Mouse (Mus musculus): Measurements from ENCODE around the gene Ccdc155. TPM values are rescaled to one million over a fixed set of nuclear protein-coding genes. Genes with fewer than 3 reads are reported as not detected.
A peak's percentile ranks its signal among the peaks of the same experiment; 100 is the strongest.

The Ccdc155 gene
- polyA plus RNA-seq, 1 experiment from 2014 or later: 1.2 TPM

- Histone ChIP-seq H3K4me2 (peak overlapping the region; percentile 87; the same call in 1 of the 2 replicates), H3K4me1 (peaks cover 15% of the 10 kb centered on the region), H3K36me3 (no peaks in the 10 kb centered on the region), H3K9me3 (no peaks in the 10 kb centered on the region), H3K4me3 (peak overlapping the region; percentile 54), H3K27ac (no peak overlapping the region; the same call in 1 of the 2 replicates), H3K27me3 (0 out of 2 replicates have a peak, but pooled peaks cover 6% of the 10 kb centered on the region), H3K9ac (no peak overlapping the region)
- 73% methylated on average over 3 of the region's 3 CpGs for WGBS
- ATAC-seq (ENCODE audit: insufficient number of reproducible peaks, low FRiP score, low TSS enrichment, low read depth): no peak
Measured at GRCm38 (mm10) chr7:45135370-45135769, 69.3 kb downstream of the Ccdc155 start.

GRCm38 (mm10) chr7:45134544-45135026 lies 70.1 kb downstream of the Ccdc155 start:
- peak; percentile 46; the same call in 1 of the 2 replicates for ATAC-seq (ENCODE audit: insufficient number of reproducible peaks, low FRiP score, low TSS enrichment, low read depth)
- 0 out of 2 replicates have a peak, but pooled peaks cover 6% of the 10 kb centered on the region for H3K27me3 ChIP-seq
- H3K9ac ChIP-seq: no peak overlapping the region
- H3K4me3 ChIP-seq: no peak overlapping the region
- H3K9me3 ChIP-seq: no peaks in the 10 kb centered on the region
- WGBS: 13% methylated on average over 12 of the region's 12 CpGs
- H3K27ac ChIP-seq: no peak overlapping the region
- peak overlapping the region; percentile 12; the same call in 1 of the 2 replicates for H3K4me2 ChIP-seq
- peaks cover 19% of the 10 kb centered on the region for H3K4me1 ChIP-seq
- no peaks in the 10 kb centered on the region for H3K36me3 ChIP-seq

Small RNA genes lying within 50 kb of the gene (microRNA-seq; reads per million reads assigned to microRNA genes)
- not detected for gene Mir7055

Other genes with a start within 250 kb of the Ccdc155 start
- 27.9 and 28.3 TPM in 2 replicates for gene Cpt1c, start 230.0 kb downstream of the Ccdc155 start, polyA plus RNA-seq (2015; fragmentation: Nextera tagmentation; extraction: Ambion mirVana)
- gene Prmt1, start 218.3 kb downstream of the Ccdc155 start, polyA plus RNA-seq (2015; fragmentation: Nextera tagmentation; extraction: Ambion mirVana): 408 and 429 TPM in 2 replicates
- 101 and 105 TPM in 2 replicates for gene Irf3, start 207.2 kb downstream of the Ccdc155 start, polyA plus RNA-seq (2015; fragmentation: Nextera tagmentation; extraction: Ambion mirVana)
- 58.8 and 59.4 TPM in 2 replicates for gene Bcl2l12, start 206.2 kb downstream of the Ccdc155 start, polyA plus RNA-seq (2015; fragmentation: Nextera tagmentation; extraction: Ambion mirVana)
- gene Scaf1, start 188.5 kb downstream of the Ccdc155 start, polyA plus RNA-seq (2015; fragmentation: Nextera tagmentation; extraction: Ambion mirVana): 34.8 TPM in 2 replicates
- gene Rras, start 186.9 kb downstream of the Ccdc155 start, polyA plus RNA-seq (2015; fragmentation: Nextera tagmentation; extraction: Ambion mirVana): 44.9 and 49.1 TPM in 2 replicates
- 9.3 and 11.5 TPM in 2 replicates for gene Prr12, start 152.0 kb downstream of the Ccdc155 start, polyA plus RNA-seq (2015; fragmentation: Nextera tagmentation; extraction: Ambion mirVana)
- gene Nosip, start 142.5 kb downstream of the Ccdc155 start, polyA plus RNA-seq (2015; fragmentation: Nextera tagmentation; extraction: Ambion mirVana): 63.0 and 70.3 TPM in 2 replicates
- 23.1 and 25.1 TPM in 2 replicates for gene Prrg2, start 142.2 kb downstream of the Ccdc155 start, polyA plus RNA-seq (2015; fragmentation: Nextera tagmentation; extraction: Ambion mirVana)
- 653 and 714 TPM in 2 replicates for gene Rcn3, start 112.7 kb downstream of the Ccdc155 start, polyA plus RNA-seq (2015; fragmentation: Nextera tagmentation; extraction: Ambion mirVana)
- gene Fcgrt, start 101.0 kb downstream of the Ccdc155 start, polyA plus RNA-seq (2015; fragmentation: Nextera tagmentation; extraction: Ambion mirVana): 99.7 and 121 TPM in 2 replicates
- gene Rps11, start 80.5 kb downstream of the Ccdc155 start, polyA plus RNA-seq (2015; fragmentation: Nextera tagmentation; extraction: Ambion mirVana): 1,215 and 1,484 TPM in 2 replicates
- gene Rpl13a, start 76.1 kb downstream of the Ccdc155 start, polyA plus RNA-seq (2015; fragmentation: Nextera tagmentation; extraction: Ambion mirVana): 1,220 and 1,390 TPM in 2 replicates
- gene Gm45713, start 68.7 kb downstream of the Ccdc155 start, polyA plus RNA-seq (2015; fragmentation: Nextera tagmentation; extraction: Ambion mirVana): 0.65 TPM in 1 of 2 replicates, not detected in the other
- 2.1 and 2.7 TPM in 2 replicates for gene Flt3l, start 68.5 kb downstream of the Ccdc155 start, polyA plus RNA-seq (2015; fragmentation: Nextera tagmentation; extraction: Ambion mirVana)
- gene Pih1d1, start 50.6 kb downstream of the Ccdc155 start, polyA plus RNA-seq (2015; fragmentation: Nextera tagmentation; extraction: Ambion mirVana): 76.3 and 84.6 TPM in 2 replicates
- gene Aldh16a1, start 50.3 kb downstream of the Ccdc155 start, polyA plus RNA-seq (2015; fragmentation: Nextera tagmentation; extraction: Ambion mirVana): 44.1 and 49.1 TPM in 2 replicates
- gene Slc17a7, start 40.9 kb downstream of the Ccdc155 start, polyA plus RNA-seq (2015; fragmentation: Nextera tagmentation; extraction: Ambion mirVana): 0.12 and 0.24 TPM in 2 replicates
- not detected in 2 replicates for gene Gfy, start 25.3 kb downstream of the Ccdc155 start, polyA plus RNA-seq (2015; fragmentation: Nextera tagmentation; extraction: Ambion mirVana)
- not detected in 2 replicates for gene Pth2, start 23.9 kb downstream of the Ccdc155 start, polyA plus RNA-seq (2015; fragmentation: Nextera tagmentation; extraction: Ambion mirVana)
- 51.2 and 64.5 TPM in 2 replicates for gene Dkkl1, start 7.3 kb upstream of the Ccdc155 start, polyA plus RNA-seq (2015; fragmentation: Nextera tagmentation; extraction: Ambion mirVana)
- 131 and 134 TPM in 2 replicates for gene Tead2, start 10.9 kb upstream of the Ccdc155 start, polyA plus RNA-seq (2015; fragmentation: Nextera tagmentation; extraction: Ambion mirVana)
- gene Cd37, start 34.2 kb upstream of the Ccdc155 start, polyA plus RNA-seq (2015; fragmentation: Nextera tagmentation; extraction: Ambion mirVana): 3.8 and 5.1 TPM in 2 replicates
- 0.09 TPM in 1 of 2 replicates, not detected in the other for gene Slc6a16, start 36.2 kb upstream of the Ccdc155 start, polyA plus RNA-seq (2015; fragmentation: Nextera tagmentation; extraction: Ambion mirVana)
- not detected in 2 replicates for gene Slc6a21, start 72.6 kb upstream of the Ccdc155 start, polyA plus RNA-seq (2015; fragmentation: Nextera tagmentation; extraction: Ambion mirVana)
- 22.0 and 22.6 TPM in 2 replicates for gene Trpm4, start 128.9 kb upstream of the Ccdc155 start, polyA plus RNA-seq (2015; fragmentation: Nextera tagmentation; extraction: Ambion mirVana)
- 6.5 and 15.1 TPM in 2 replicates for gene Hrc, start 130.4 kb upstream of the Ccdc155 start, polyA plus RNA-seq (2015; fragmentation: Nextera tagmentation; extraction: Ambion mirVana)
- gene Ppfia3, start 162.1 kb upstream of the Ccdc155 start, polyA plus RNA-seq (2015; fragmentation: Nextera tagmentation; extraction: Ambion mirVana): 7.8 and 9.1 TPM in 2 replicates
- gene Lin7b, start 165.7 kb upstream of the Ccdc155 start, polyA plus RNA-seq (2015; fragmentation: Nextera tagmentation; extraction: Ambion mirVana): 2.3 and 2.5 TPM in 2 replicates
- 199 and 204 TPM in 2 replicates for gene Snrnp70, start 190.8 kb upstream of the Ccdc155 start, polyA plus RNA-seq (2015; fragmentation: Nextera tagmentation; extraction: Ambion mirVana)
- gene Kcna7, start 200.8 kb upstream of the Ccdc155 start, polyA plus RNA-seq (2015; fragmentation: Nextera tagmentation; extraction: Ambion mirVana): 0.10 and 0.12 TPM in 2 replicates
- 1.9 and 3.0 TPM in 2 replicates for gene Ntf5, start 208.8 kb upstream of the Ccdc155 start, polyA plus RNA-seq (2015; fragmentation: Nextera tagmentation; extraction: Ambion mirVana)
- not detected in 2 replicates for gene Lhb, start 215.9 kb upstream of the Ccdc155 start, polyA plus RNA-seq (2015; fragmentation: Nextera tagmentation; extraction: Ambion mirVana)
- gene Gys1, start 230.0 kb upstream of the Ccdc155 start, polyA plus RNA-seq (2015; fragmentation: Nextera tagmentation; extraction: Ambion mirVana): 39.0 and 43.5 TPM in 2 replicates
- gene Ruvbl2, start 233.2 kb upstream of the Ccdc155 start, polyA plus RNA-seq (2015; fragmentation: Nextera tagmentation; extraction: Ambion mirVana): 122 and 125 TPM in 2 replicates

All from limb, embryonic 15.5 days (tissue).